Mouse (Mus musculus) bone marrow macrophage, adult 2 months (primary cell): ENCODE results near the gene Klf12.

Experiments used
- CTCF ChIP-seq: IDR thresholded peaks from 2 replicates; pipeline ENCODE4 v1.5.1; 2012; ENCODE audit warnings: low read depth, mild to moderate bottlenecking, low read length, moderate library complexity
- POLR2A ChIP-seq: IDR thresholded peaks from 2 replicates; pipeline ENCODE4 v1.6.1; 2012; ENCODE audit warnings: mild to moderate bottlenecking, low read depth, low read length, borderline replicate concordance

DNA sequence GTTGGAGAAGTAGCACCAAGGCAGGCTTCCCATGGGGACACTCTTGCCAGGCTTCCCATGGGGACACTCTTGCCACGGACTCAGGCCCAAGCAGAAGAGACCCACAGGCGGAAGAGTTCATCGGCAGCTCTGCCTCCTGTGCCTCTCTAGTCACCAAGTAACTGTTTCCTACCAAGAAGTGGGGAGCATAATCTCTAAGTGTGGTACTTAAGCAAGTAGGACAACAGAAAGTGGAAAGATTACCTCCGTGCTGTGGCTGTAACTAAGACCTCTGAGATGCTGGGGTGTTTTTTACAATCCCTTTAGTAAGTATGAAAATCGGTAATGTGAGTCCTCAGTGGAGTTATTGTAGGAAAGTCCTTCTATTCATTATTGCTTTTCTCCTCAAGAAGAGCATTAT lies 410.8 kb downstream of the Klf12 start:
- TF ChIP-seq POLR2A: no peak
- TF ChIP-seq CTCF: no peak
